Mouse (Mus musculus) forebrain, postnatal 0 days (tissue): ENCODE results near the gene Il10rb. TPM values are rescaled to one million over a fixed set of nuclear protein-coding genes. Genes with fewer than 3 reads are reported as not detected.

Source experiments
- ATAC-seq: fragments of 200-750 bp; cut with Nextera tagmentation; 2 replicates; pipeline ENCODE4 v1.8.0; 2017; ENCODE audit warnings: mild to moderate bottlenecking, moderate library complexity
- DNase-seq: peaks from one replicate; pipeline ENCODE4 v3.0.0-alpha.2; 2015
- H3K27ac ChIP-seq: fragments of 300-500 bp; sonication (generic); 2 replicates; pipeline ENCODE4 v1.5.1; 2014; ENCODE audit warnings: low read depth, mild to moderate bottlenecking, antibody characterized with exemption, low read length, moderate library complexity, mixed read lengths
- H3K27me3 ChIP-seq: fragments of 300-500 bp; sonication (generic); 2 replicates; pipeline ENCODE4 v1.6.1; 2014; ENCODE audit warnings: mild to moderate bottlenecking, low read length, mixed read lengths; ENCODE audit not compliant: insufficient read depth
- H3K36me3 ChIP-seq: fragments of 300-500 bp; sonication (generic); 2 replicates; pipeline ENCODE4 v1.6.1; 2014; ENCODE audit warnings: mild to moderate bottlenecking, moderate library complexity; ENCODE audit not compliant: insufficient read depth
- H3K4me1 ChIP-seq: fragments of 300-500 bp; sonication (generic); 2 replicates; pipeline ENCODE4 v1.6.1; 2014; ENCODE audit warnings: antibody characterized with exemption; ENCODE audit not compliant: insufficient read depth
- H3K4me2 ChIP-seq: fragments of 300-500 bp; sonication (generic); 2 replicates; pipeline ENCODE4 v1.6.1; 2014; ENCODE audit warnings: low read depth, mild to moderate bottlenecking, moderate library complexity
- H3K4me3 ChIP-seq: fragments of 300-500 bp; sonication (generic); 2 replicates; pipeline ENCODE4 v1.5.1; 2014; ENCODE audit warnings: low read depth, low read length, mixed read lengths
- H3K9ac ChIP-seq: fragments of 300-500 bp; sonication (generic); 2 replicates; pipeline ENCODE4 v1.6.1; 2014; ENCODE audit warnings: mild to moderate bottlenecking
- H3K9me3 ChIP-seq: fragments of 300-500 bp; sonication (generic); 2 replicates; pipeline ENCODE4 v1.6.1; 2016; ENCODE audit warnings: low read length
- CTCF ChIP-seq: sonication (generic); IDR thresholded peaks from 2 replicates; pipeline ENCODE4 v1.5.1; 2016; ENCODE audit warnings: antibody characterized with exemption, control low read depth, low read depth
- WGBS: fragments of 180-500 bp; shearing (Covaris S2); extraction: QIAGEN DNeasy Blood & Tissue Kit; methylation state at CpG from one replicate; pipeline ENCODE4 v1.1.7; 2014; 5-methylcytosine and 5-hydroxymethylcytosine counted together
- polyA plus RNA-seq: library from polyadenylated mRNA; unstranded; fragments of >200 nt; fragmentation: Nextera tagmentation; extraction: Ambion mirVana; gene quantifications from 2 replicates; pipeline ENCODE4 v1.2.1, GENCODE M21; 2015
- total RNA-seq: library from RNA; depleted of rRNA; stranded (reverse); fragments of >200 nt; gene quantifications from 2 replicates; pipeline ENCODE4 v1.2.3, GENCODE M21; 2014

Il10rb gene
- total and polyA plus RNA-seq, 2 experiments from 2014 or later = 7.9 to 9.2 TPM

DNA sequence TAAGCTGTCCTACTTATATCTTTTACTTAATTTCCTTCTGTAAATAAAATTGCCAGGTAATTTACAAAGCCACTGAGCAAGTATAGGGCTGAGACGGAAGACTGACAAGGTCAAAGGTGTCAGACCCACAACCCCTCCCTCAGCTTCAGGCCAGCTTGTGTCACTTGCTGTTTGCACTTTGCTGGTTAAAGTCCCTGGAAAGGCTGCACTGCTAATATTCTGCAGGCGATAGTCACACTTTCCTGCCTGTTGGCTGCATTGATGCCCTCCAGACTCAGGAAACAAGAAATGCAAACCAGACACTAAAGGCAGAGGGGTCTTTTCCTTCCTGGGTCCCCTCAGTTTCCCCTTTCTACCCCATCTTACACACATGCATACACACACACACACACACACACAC, 44.0 kb upstream of the Il10rb start:
- Histone ChIP-seq H3K9me3 (no peaks in the 10 kb centered on the region), H3K9ac (no peak overlapping the region), H3K36me3 (no peaks in the 10 kb centered on the region), H3K4me2 (no peak overlapping the region), H3K4me1 (no peaks in the 10 kb centered on the region), H3K27ac (no peak overlapping the region), H3K4me3 (no peak overlapping the region), H3K27me3 (peaks cover 3% of the 10 kb centered on the region)
- WGBS = 72% methylated on average over 2 of the region's 2 CpGs
- DNase-seq (no peak), ATAC-seq (no peak)
- TF ChIP-seq CTCF = no peak

DNA sequence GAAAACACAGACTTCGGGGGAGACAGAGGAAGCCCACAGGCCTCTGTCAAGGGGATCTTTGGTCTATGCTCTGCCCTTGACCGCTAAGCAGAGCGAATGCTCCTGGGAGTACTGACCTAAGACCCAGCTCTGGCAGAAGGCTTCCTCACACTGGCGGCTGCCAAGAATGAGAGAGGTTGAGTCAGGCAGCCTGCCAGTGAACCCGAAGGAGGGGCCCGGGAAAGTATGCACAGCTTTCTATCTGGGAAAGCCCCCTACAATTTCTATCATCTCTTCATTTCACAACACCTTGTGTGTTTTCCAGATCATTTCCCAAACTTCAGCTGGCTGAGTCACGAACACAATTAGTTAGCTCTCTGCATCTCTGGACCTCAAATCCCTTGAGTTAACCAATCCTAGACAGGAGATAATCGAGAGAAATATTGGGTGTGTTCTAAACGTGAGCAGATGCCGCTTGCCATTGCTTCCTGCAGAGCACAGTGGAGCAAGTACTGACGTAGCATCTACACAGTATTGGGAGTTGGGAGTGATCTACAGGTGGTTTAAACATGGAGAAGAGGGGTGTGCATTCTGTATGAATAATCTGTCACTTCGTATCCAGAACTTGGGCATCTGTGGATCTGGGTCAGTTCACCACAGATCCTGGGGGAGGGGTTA, 43.2 kb upstream of the Il10rb start:
- H3K9me3 ChIP-seq = no peaks in the 10 kb centered on the region
- H3K4me1 ChIP-seq = no peaks in the 10 kb centered on the region
- 62% methylated on average over 12 of the region's 12 CpGs for WGBS
- DNase-seq (no peak), ATAC-seq (no peak)
- no peak overlapping the region for H3K9ac ChIP-seq
- H3K4me2 ChIP-seq = no peak overlapping the region
- H3K36me3 ChIP-seq = no peaks in the 10 kb centered on the region
- H3K27ac ChIP-seq = no peak overlapping the region
- TF ChIP-seq CTCF = no peak
- H3K27me3 ChIP-seq = peaks cover 2% of the 10 kb centered on the region
- H3K4me3 ChIP-seq = no peak overlapping the region

DNA sequence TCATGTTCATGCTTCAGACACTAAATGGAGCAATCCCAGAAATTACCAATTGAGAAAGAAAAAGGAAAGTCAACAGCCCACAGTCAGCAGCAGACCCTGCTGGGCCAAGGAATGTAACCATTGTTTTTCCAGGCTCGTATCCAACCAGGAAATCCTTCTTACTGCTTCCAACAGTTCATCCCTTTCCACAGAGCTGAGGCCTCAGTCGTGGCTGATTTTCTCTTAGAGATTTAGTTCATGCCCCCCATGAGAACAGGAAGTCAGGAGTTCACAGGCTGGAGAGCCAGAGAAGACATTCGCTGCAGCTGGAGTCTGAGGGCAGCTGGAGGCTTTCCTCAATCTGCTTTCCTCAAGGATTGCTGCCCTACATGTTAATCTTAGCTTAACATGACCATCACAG, 42.5 kb upstream of the Il10rb start:
- H3K9ac ChIP-seq = no peak overlapping the region
- H3K4me2 ChIP-seq = no peak overlapping the region
- no peak overlapping the region for H3K27ac ChIP-seq
- no peaks in the 10 kb centered on the region for H3K36me3 ChIP-seq
- no peaks in the 10 kb centered on the region for H3K9me3 ChIP-seq
- ATAC-seq (no peak), DNase-seq (no peak)
- no peak overlapping the region for H3K4me3 ChIP-seq
- TF ChIP-seq CTCF = no peak
- WGBS = 36% methylated on average over 3 of the region's 3 CpGs
- H3K27me3 ChIP-seq = no peaks in the 10 kb centered on the region
- H3K4me1 ChIP-seq = no peaks in the 10 kb centered on the region

DNA sequence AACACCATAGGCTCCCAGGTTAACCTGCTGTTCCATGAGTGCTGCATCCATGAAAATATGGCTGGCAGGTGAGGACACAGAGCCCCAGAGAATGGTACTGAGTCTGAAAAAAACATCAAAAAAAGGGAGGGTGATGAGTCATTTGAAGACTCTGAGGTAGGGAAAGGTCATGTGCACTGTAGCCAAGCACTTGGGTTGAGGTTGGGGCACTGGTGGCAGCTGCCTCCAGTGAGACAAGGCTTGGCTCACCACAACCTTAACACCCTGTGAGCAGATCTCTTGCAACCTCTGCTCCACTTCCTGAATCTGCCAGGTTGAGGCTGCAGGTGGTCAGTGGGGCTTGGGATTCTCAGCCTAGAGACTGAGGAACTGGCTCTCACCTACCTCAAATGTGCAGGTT, 39.4 kb upstream of the Il10rb start:
- H3K4me3 ChIP-seq = no peak overlapping the region
- no peak overlapping the region for H3K4me2 ChIP-seq
- H3K36me3 ChIP-seq = no peaks in the 10 kb centered on the region
- no peaks in the 10 kb centered on the region for H3K4me1 ChIP-seq
- no peak overlapping the region for H3K9ac ChIP-seq
- ATAC-seq (no peak), DNase-seq (no peak)
- H3K27me3 ChIP-seq = no peaks in the 10 kb centered on the region
- H3K27ac ChIP-seq = no peak overlapping the region
- H3K9me3 ChIP-seq = no peaks in the 10 kb centered on the region
- TF ChIP-seq CTCF = no peak

DNA sequence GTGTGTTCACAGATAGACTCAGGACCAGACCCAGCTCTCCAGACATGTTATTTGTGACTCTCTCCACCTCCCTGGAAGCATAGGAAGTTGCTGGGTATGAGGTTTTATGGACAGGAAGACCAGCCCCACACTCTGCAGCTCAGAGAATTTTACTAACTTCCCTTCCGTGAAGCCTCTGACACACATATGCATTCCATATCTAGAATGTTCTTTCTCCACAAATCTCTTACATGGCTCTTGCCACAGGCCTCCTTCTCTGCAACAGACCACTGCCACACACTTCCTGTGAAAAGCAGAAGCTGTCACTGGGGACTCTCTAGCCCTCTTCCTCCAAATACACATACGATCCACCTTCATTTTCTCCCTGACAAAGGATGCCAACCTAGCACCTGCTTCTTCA, 38.9 kb upstream of the Il10rb start:
- Histone ChIP-seq H3K27ac (no peak overlapping the region), H3K9ac (no peak overlapping the region), H3K4me1 (no peaks in the 10 kb centered on the region), H3K4me3 (no peak overlapping the region), H3K9me3 (no peaks in the 10 kb centered on the region), H3K36me3 (no peaks in the 10 kb centered on the region), H3K27me3 (no peaks in the 10 kb centered on the region), H3K4me2 (no peak overlapping the region)
- ATAC-seq = no peak
- 94% methylated on average over 2 of the region's 2 CpGs for WGBS
- TF ChIP-seq CTCF = no peak
- DNase-seq = no peak

DNA sequence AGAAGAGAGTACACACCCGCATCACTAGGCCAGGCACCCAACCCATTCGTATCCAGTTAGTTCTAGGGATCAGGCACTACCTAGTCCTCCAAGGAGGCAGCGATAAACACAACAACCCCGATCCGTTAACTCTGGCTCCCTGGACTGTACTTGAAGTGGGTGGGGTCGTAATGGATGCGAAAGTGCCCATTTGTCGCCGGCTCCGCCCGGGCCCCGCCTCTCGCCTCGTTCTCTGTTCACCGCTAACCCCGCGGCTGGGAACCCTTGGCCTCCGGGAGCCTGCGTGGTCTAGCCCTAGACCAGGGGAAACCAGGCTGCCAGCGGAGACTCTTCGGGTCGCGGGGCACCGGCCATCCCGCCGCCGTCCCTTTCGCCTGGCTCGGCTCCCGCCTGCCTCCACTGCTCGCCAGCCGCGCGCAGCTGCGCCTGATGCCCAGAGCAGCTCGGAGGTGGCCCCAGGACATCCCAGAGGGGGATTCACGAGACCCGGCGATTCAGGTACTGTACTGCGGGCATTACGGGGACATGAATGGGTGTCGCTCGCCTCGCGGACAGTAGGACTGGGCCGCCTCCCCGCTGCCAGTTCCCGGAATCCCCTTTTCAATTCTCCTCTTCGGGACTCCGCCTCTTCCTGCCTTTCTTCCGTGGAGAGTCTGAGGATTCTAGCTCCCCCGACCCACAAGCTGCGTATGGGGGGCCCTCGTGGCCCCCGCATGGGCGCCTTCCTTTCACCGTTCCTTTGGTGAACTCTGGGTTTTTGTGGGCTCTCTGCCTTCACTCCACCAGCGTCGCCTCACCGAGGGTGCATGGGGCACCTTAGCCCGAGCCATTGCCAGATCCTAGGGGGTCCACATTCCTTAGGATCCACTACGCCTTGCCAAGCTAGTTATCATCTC, 33.1 kb upstream of the Il10rb start, which contains the start of gene Ifnar2:
TSS of gene Ifnar2 (plus strand) at position 207 of the 896 bp plus-strand sequence.
- no peaks in the 10 kb centered on the region for H3K36me3 ChIP-seq
- under 1% methylated on average over 55 of the region's 62 CpGs for WGBS
- TF ChIP-seq CTCF = peak; percentile 5; the same call in 1 of the 2 replicates

More for the DNA sequence above, 33.1 kb upstream of the Il10rb start, which contains the start of gene Ifnar2:
- peak within 1 kb of the TSS; percentile 89 for H3K4me3 ChIP-seq
- ATAC-seq (peak; percentile 94), DNase-seq (peak; percentile 87)
- peak within 1 kb of the TSS; percentile 70 for H3K4me2 ChIP-seq
- 0 out of 2 replicates have a peak, but pooled peaks cover 5% of the 10 kb centered on the region for H3K4me1 ChIP-seq
- H3K27me3 ChIP-seq = no peaks in the 10 kb centered on the region
- peak within 1 kb of the TSS; percentile 97 for H3K9ac ChIP-seq
- H3K9me3 ChIP-seq = no peaks in the 10 kb centered on the region
- peak within 1 kb of the TSS; percentile 93 for H3K27ac ChIP-seq
